Mouse (Mus musculus): Measurements from ENCODE around the gene Arv1.

The Arv1 gene

GRCm38 (mm10) chr8:124732828-124733227, 10.9 kb downstream of the Arv1 start:
- no peak for DNase-seq

- DNase-seq = no peak
Observed at GRCm38 (mm10) chr8:124735371-124735911, 13.5 kb downstream of the Arv1 start.

GRCm38 (mm10) chr8:124739268-124739667, 17.3 kb downstream of the Arv1 start:
- DNase-seq = peak; percentile 21

- no peak for DNase-seq
Observed at GRCm38 (mm10) chr8:124746661-124747060, 24.7 kb downstream of the Arv1 start.

GRCm38 (mm10) chr8:124751191-124751590, 29.3 kb downstream of the Arv1 start:
- DNase-seq = no peak

GRCm38 (mm10) chr8:124751709-124752173, 29.8 kb downstream of the Arv1 start, which contains the start of gene Fam89a:
TSS of gene Fam89a (minus strand) at chr8:124751832.
- peak; percentile 15 for DNase-seq

GRCm38 (mm10) chr8:124752325-124752862, 30.5 kb downstream of the Arv1 start:
- no peak for DNase-seq

- peak; percentile 28 for DNase-seq
Observed at GRCm38 (mm10) chr8:124754101-124754791, 32.3 kb downstream of the Arv1 start.

GRCm38 (mm10) chr8:124754792-124755190, 32.9 kb downstream of the Arv1 start:
- no peak for DNase-seq

GRCm38 (mm10) chr8:124755481-124755880, 33.5 kb downstream of the Arv1 start:
- DNase-seq = no peak

GRCm38 (mm10) chr8:124756153-124756552, 34.2 kb downstream of the Arv1 start:
- no peak for DNase-seq

- no peak for DNase-seq
Observed at GRCm38 (mm10) chr8:124756601-124757000, 34.7 kb downstream of the Arv1 start.

GRCm38 (mm10) chr8:124758544-124758943, 36.6 kb downstream of the Arv1 start:
- no peak for DNase-seq

- no peak for DNase-seq
Observed at GRCm38 (mm10) chr8:124763061-124763460, 41.1 kb downstream of the Arv1 start.

- no peak for DNase-seq
Observed at GRCm38 (mm10) chr8:124772389-124772788, 50.5 kb downstream of the Arv1 start.

- DNase-seq = peak; percentile 57
Observed at GRCm38 (mm10) chr8:124775695-124776094, 53.8 kb downstream of the Arv1 start.

GRCm38 (mm10) chr8:124780236-124780635, 58.3 kb downstream of the Arv1 start:
- no peak for DNase-seq

GRCm38 (mm10) chr8:124782431-124782830, 60.5 kb downstream of the Arv1 start:
- DNase-seq = no peak

- no peak for DNase-seq
Observed at GRCm38 (mm10) chr8:124783228-124783627, 61.3 kb downstream of the Arv1 start.

All from kidney, adult 11 months (tissue).